Mouse (Mus musculus) mouse embryonic stem cell (cell line): ENCODE results near the gene Tomm20.
"Not testable (repeated sequence)": the region's sequence is repeated elsewhere in the genome, so short reads cannot be mapped to it uniquely, and the experiment has no call there.

Source experiments
- in situ Hi-C, 2 experiments: fragments of 300-500 bp; cut with MboI; formaldehyde crosslinking; loops; 1 replicate in 1 of 2; 3 replicates in 1 of 2; pipeline ENCODE4 v1.14.3; 2019 to 2020; ENCODE audit warnings: low sequenced_read_pairs in 2 of 2, low pct_unique_long_range_greater_than_20kb in 1 of 2, mixed read lengths in 1 of 2; ENCODE audit not compliant: unreplicated experiment in 1 of 2

Gene Tomm20

DNA sequence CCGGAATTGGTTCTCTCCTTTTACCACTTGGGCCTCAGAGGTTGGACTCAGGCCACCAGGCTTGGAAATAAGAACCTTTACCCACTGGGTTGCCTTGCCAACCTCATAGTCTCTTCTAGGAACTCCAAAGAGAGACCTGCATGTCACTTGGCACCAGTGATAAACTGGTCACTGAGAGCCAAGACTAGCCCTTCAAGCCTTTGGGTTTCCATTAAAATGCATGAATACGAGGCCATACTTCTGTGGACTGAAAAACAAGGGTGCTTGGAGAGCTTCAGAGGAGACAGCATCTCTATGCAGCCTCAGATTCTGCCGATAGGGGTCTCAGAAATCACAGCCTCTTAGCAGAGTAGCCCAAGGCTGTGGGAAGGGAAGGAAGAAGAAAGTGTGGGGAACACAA lies 38.3 kb downstream of the Tomm20 start:
- in situ Hi-C loops = loop anchor here in 1 of 2 experiments (25.0 kb wide), 1 partner anchor 645 kb away; no protein-coding TSS in a partner anchor

- in situ Hi-C loops = loop anchor here in 1 of 2 experiments (25.0 kb wide), 1 partner anchor 643 kb away; no protein-coding TSS in a partner anchor
Observed at GRCm38 (mm10) chr8:126905387-126905786, 40.3 kb downstream of the Tomm20 start.

DNA sequence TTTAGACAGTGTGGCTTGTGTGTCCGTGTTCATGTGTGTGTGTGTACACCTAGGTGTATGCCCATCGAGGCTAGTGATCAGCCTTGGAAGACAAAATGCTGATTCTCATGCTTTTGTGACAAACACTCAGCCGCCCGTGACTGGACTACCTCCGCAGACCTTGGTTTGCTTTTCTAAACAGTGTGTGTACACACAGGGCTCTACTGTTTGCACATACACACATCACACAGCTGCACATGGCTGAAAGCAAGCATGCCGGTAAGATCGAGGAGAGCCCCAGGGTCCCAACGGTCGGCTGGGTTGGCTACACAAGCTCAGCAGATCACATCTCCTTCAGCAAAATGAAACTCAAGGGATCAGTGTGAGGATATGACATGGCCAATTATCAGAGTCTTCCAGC lies 41.7 kb downstream of the Tomm20 start:
- in situ Hi-C loops = loop anchor here in 1 of 2 experiments (25.0 kb wide), 1 partner anchor 642 kb away; no protein-coding TSS in a partner anchor

GRCm38 (mm10) chr8:126903224-126903895 lies 42.3 kb downstream of the Tomm20 start:
- in situ Hi-C loops = loop anchor here in 1 of 2 experiments (25.0 kb wide), 1 partner anchor 641 kb away; no protein-coding TSS in a partner anchor

DNA sequence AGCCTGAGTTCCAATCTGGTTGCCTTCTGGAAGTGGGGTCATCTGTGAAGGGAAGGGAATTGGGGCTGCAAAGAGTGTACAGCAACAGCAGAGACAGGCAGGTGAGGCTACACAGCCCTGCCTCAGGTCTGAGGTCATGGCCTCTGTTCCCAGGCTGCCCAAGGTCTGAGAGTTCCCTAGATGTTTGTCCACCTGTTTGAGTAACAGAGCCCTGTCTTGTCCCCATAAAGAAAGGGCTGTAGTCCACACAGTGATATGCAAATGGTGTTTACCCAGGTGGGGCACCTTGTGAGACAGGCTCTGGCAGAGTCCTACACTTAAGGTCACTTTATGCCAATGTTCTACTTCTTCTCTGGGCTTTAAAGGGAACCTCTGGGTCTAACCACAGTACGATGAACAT lies 44.0 kb downstream of the Tomm20 start:
- in situ Hi-C loops = loop anchor here in 1 of 2 experiments (25.0 kb wide), 1 partner anchor 639 kb away; no protein-coding TSS in a partner anchor

DNA sequence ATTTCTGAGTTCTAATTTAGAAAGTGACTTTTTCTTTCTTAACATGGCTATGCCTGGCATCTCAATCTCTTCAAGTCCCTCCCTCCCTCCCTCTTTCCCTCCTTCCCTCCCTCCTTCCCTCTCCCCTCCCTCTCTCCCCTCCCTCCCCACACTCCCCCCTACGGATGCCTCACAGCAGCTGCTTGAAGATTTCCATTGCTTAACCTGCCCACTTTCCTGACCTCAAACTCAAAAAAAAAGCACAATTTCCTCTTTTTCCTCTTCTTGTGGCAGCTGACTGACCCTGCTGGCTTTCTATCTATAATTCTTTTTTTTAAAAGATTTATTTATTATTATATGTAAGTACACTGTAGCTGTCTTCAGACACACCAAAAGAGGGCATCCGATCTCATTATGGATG lies 44.6 kb downstream of the Tomm20 start:
- in situ Hi-C loops = loop anchor here in 1 of 2 experiments (25.0 kb wide), 1 partner anchor 639 kb away; no protein-coding TSS in a partner anchor

GRCm38 (mm10) chr8:126895133-126895532 lies 50.5 kb downstream of the Tomm20 start:
- in situ Hi-C loops = loop anchor here in 1 of 2 experiments (10.0 kb wide), 1 partner anchor 400 kb away; no protein-coding TSS in a partner anchor

- in situ Hi-C loops = no loop called here
Observed at GRCm38 (mm10) chr8:126887639-126888006, 58.0 kb downstream of the Tomm20 start.

DNA sequence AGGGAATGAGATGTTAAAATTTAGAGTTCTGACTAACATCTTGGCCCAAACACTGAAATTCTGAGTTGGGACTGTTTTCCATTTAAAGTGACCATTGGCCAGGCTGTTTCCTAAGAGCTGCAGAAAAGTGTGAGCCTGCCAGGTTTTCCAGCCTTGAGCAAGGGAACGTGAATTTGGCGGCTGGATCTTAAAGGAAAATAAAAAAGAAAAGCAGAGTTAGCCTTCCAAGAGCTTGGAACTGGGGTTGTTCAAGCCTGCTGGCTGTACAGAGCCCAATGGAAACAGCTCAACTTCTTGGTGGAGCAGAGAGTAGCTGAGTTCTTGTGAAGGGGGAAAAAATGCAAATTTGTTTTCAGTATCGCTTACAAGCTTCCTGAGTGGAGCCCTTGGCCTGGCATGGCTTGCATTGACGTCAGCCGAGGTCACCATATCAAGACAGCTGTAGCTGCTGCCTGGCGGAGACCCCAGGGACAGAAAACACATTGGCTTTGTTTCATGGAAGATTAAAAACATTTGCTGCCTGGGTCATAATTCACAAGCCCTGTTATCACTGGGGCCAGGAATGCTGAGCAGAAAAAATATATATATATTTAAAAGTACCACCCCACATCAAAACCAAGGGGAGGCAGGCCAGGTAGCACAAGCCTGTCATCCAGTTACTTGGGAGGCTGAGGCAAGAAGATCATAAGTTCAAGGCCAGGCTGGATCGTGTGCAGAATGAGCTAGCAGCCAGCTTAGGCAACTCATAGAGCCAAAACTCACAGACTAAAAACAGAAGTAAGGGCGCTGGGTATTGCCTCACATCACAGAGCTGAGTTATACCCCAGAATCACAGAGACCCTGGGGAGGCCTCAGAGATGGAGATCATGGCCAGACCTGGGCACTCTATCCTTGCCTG lies 58.7 kb downstream of the Tomm20 start:
- in situ Hi-C loops = no loop called here

- in situ Hi-C loops = no loop called here
Observed at GRCm38 (mm10) chr8:126885554-126886485, 59.8 kb downstream of the Tomm20 start.

DNA sequence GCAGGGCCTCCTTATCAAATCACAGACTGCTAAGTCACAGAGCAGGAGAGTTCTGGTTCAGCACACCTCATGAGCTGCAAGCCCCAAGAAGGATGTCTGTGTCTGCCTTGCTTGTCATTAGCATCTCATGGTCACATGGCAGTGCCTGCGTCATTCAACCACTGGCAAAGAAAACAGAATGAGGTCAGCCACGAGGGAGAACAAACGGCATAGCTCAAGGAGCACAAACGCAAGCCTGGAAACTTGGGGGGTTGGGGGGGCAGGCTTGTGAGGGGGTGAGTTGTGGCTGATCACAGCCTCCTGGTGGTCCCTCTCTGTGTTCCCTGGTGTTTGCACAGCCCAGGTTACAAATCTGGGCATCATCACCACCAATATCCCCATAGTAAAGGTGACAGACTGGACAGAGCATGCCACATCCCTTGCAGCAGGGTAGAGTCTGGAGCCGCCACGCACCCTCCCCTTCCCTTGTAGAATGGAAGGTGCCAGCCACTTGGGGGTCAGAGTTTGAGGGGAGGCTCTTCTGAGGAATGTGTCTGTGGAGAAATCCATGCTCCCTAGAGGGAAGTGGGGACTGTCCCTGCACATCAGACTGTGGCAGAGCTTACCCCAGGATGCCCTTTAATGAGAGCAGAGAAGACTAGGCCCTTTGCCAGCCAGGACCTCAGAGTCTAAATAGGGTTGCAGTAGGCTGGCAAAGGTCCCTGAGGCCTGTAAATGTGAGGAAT lies 61.3 kb downstream of the Tomm20 start:
- in situ Hi-C loops = no loop called here

- in situ Hi-C loops = no loop called here
Observed at GRCm38 (mm10) chr8:126883752-126884151, 61.9 kb downstream of the Tomm20 start.

DNA sequence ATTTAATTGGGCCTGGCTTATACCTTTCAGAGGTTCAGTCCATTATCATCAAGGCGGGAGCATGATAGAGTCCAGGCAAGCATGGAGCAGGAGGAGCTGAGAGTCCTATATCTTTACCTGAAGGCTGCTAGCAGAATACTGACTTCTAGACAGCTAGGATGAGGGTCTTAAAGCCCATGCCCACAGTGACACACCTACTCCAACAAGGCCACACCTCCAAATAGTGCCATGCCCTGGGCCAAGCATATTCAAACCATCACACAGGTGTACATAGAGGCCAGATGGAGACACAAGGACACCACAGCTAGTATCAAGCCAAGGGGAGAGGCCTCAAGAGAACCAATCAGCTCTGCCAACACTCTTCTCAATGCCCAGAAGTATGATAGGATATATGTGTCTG lies 63.1 kb downstream of the Tomm20 start:
- in situ Hi-C loops = not testable (repeated sequence)

DNA sequence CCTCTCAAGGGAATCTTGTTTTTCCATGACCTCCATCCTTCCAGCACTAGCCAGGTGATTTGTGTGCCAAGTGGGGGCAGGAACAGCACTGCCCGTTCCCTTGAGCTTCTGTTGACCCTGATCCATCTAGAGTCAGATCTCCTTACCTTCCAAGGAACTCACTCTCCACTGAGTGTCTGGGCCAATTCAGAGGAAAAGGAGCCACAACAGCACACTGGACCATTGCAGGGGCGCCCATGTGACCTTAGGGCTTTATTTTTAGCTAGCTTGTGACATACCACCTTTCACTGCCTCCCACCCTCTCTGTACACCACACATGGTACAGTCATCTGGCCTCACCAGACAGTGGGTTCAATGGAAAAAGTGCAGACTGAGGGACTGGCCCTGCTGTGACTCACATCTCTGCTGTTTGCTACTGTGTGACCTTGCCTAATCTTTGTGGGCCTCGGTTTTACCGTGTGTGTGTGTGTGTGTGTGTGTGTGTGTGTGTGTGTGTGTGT lies 64.0 kb downstream of the Tomm20 start:
- in situ Hi-C loops = no loop called here
